15 mouse cellular contexts compared by ENCODE assay signal in the genomic region with DNA sequence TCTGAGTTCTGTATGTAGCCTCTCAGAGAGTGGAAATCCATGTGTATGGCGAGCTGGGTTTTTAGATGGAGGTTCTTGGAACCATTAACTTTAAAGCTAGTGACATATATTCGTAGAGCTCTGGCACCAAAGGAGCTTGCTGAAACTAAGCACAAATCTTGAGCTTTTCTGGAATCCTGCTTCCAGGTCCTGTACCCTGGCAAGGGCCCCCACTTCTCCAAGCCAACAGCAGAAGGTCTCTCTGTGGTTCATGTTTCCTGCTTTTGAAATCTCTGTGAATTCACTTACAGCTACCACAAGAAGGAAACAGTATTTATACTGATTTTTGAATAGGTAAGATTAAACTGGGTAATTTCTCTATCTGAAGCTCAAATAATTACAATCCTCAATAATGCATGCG.
"Had no signal": no experiment of that assay in that cellular context is flagged by ENCODE, and none has a peak within 500 bp of the region (broad histone marks: within the 10 kb centered on the region; RNA-seq: fewer than 3 reads in every experiment).

No protein-coding gene starts in this region.

- H3K27ac ChIP-seq: kidney, embryonic 15.5 days; left cerebral cortex, adult 2 months; limb, embryonic 10.5 days; liver, embryonic 15.5 days; midbrain, embryonic 10.5 days; neural tube, embryonic 13.5 days had no signal

- H3K27me3 ChIP-seq: kidney, embryonic 15.5 days; liver, embryonic 15.5 days; neural tube, embryonic 13.5 days had no signal

- DNase-seq: kidney, postnatal 14 days; lung, adult 2 months; lung, postnatal 4 days; midbrain, embryonic 14.5 days; retina, postnatal 1 day; right cerebral cortex, postnatal 25 days; thymus, postnatal 4 days had no signal

- H3K4me1 ChIP-seq: kidney, embryonic 15.5 days; limb, embryonic 10.5 days; liver, embryonic 15.5 days; midbrain, embryonic 10.5 days; neural tube, embryonic 13.5 days had no signal

- H3K36me3 ChIP-seq: kidney, embryonic 15.5 days; limb, embryonic 10.5 days; liver, embryonic 15.5 days; midbrain, embryonic 10.5 days; neural tube, embryonic 13.5 days had no signal

- H3K4me3 ChIP-seq: kidney, embryonic 15.5 days; left cerebral cortex, adult 2 months; limb, embryonic 10.5 days; liver, embryonic 15.5 days; midbrain, embryonic 10.5 days; neural tube, embryonic 13.5 days had no signal

- H3K9ac ChIP-seq: kidney, embryonic 15.5 days; liver, embryonic 15.5 days; neural tube, embryonic 13.5 days had no signal

- H3K4me2 ChIP-seq: kidney, embryonic 15.5 days; liver, embryonic 11.5 days; liver, embryonic 15.5 days; neural tube, embryonic 13.5 days had no signal

- ATAC-seq: lung, postnatal 0 days had no signal

- H3K9me3 ChIP-seq: kidney, embryonic 15.5 days; limb, embryonic 10.5 days; liver, embryonic 15.5 days; midbrain, embryonic 10.5 days; neural tube, embryonic 13.5 days had no signal
